Mouse (Mus musculus) cortical plate, adult 2 months (tissue): Measurements from ENCODE around the gene Gar1.

Experiments used
- CTCF ChIP-seq: fragments of 200-500 bp; IDR thresholded peaks from 2 replicates; pipeline ENCODE4 v1.5.1; 2011; ENCODE audit warnings: mild to moderate bottlenecking, control low read depth, low read length; ENCODE audit not compliant: insufficient read depth; ENCODE audit errors: extremely low read depth
- POLR2A ChIP-seq: fragments of 200-500 bp; IDR thresholded peaks from 2 replicates; pipeline ENCODE4 v1.6.1; 2011; ENCODE audit warnings: mild to moderate bottlenecking, low read length, control low read depth; ENCODE audit not compliant: insufficient read depth; ENCODE audit errors: extremely low read depth

DNA sequence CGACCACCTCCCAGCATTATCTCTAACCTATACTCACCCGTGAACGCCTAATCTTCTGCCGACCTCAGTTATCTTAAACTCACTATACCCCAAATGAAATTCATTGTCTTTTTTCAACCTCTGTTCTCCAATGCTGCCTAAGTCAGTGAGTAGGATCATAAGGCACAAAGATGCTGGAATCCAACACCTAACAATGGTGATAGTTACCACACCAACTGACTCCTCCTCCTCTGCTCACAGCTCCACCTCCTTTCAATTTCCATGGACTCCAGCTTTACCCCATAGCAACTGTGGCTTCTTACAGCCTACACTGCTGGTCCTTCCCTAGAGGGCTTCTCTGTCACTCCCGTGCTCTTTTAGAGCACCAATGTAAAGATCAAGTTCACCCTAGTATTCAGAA is 3.5 kb downstream of the Gar1 start:
- no peak for TF ChIP-seq CTCF
- TF ChIP-seq POLR2A = no peak
